Mouse (Mus musculus) kidney, embryonic 15.5 days (tissue): ENCODE data around the gene Fabp3. TPM values are rescaled to one million over a fixed set of nuclear protein-coding genes. Genes with fewer than 3 reads are reported as not detected.

Experiments used
- ATAC-seq: fragments of 200-750 bp; cut with Nextera tagmentation; replicated peaks from 2 replicates; pipeline ENCODE4 v1.8.0; 2017; ENCODE audit warnings: moderate TSS enrichment; ENCODE audit not compliant: low FRiP score
- H3K27ac ChIP-seq: fragments of 300-500 bp; sonication (generic); 2 replicates; pipeline ENCODE4 v1.5.1; 2015; ENCODE audit warnings: mild to moderate bottlenecking, inconsistent platforms
- H3K27me3 ChIP-seq: fragments of 300-500 bp; sonication (generic); 2 replicates; pipeline ENCODE4 v1.6.1; 2015; ENCODE audit warnings: inconsistent platforms
- H3K36me3 ChIP-seq: fragments of 300-500 bp; sonication (generic); 2 replicates; pipeline ENCODE4 v1.6.1; 2015; ENCODE audit warnings: inconsistent platforms
- H3K4me1 ChIP-seq: fragments of 300-500 bp; sonication (generic); 2 replicates; pipeline ENCODE4 v1.6.1; 2015; ENCODE audit warnings: inconsistent platforms
- H3K4me2 ChIP-seq: fragments of 300-500 bp; sonication (generic); 2 replicates; pipeline ENCODE4 v1.6.1; 2015; ENCODE audit warnings: moderate library complexity, mild to moderate bottlenecking, inconsistent platforms
- H3K4me3 ChIP-seq: fragments of 300-500 bp; sonication (generic); replicated peaks from 2 replicates; pipeline ENCODE4 v1.5.1; 2015; ENCODE audit warnings: mild to moderate bottlenecking, inconsistent platforms
- H3K9ac ChIP-seq: fragments of 300-500 bp; sonication (generic); 2 replicates; pipeline ENCODE4 v1.6.1; 2015; ENCODE audit warnings: mild to moderate bottlenecking, inconsistent platforms
- H3K9me3 ChIP-seq: fragments of 300-500 bp; sonication (generic); replicated peaks from 2 replicates; pipeline ENCODE4 v1.6.1; 2016; ENCODE audit warnings: inconsistent platforms
- WGBS: fragments of 180-500 bp; shearing (Covaris S2); methylation state at CpG from one replicate; pipeline ENCODE4 v1.1.7; 2015; ENCODE audit warnings: mixed read lengths; 5-methylcytosine and 5-hydroxymethylcytosine counted together
- polyA plus RNA-seq: library from polyadenylated mRNA; unstranded; fragments of >200 nt; fragmentation: Nextera tagmentation; extraction: Ambion mirVana; gene quantifications from 2 replicates; pipeline ENCODE4 v1.2.1, GENCODE M21; 2015

Gene Fabp3
- polyA plus RNA-seq, 1 experiment from 2014 or later, result 70.7 TPM

GRCm38 (mm10) chr4:130350690-130351422 lies 42.5 kb downstream of the Fabp3 start:
- H3K27me3 ChIP-seq, result no peaks in the 10 kb centered on the region
- H3K4me2 ChIP-seq, result no peak overlapping the region
- H3K4me3 ChIP-seq, result no peak overlapping the region
- H3K36me3 ChIP-seq, result peaks cover 77% of the 10 kb centered on the region
- no peak overlapping the region for H3K9ac ChIP-seq
- no peaks in the 10 kb centered on the region for H3K4me1 ChIP-seq
- H3K27ac ChIP-seq, result no peak overlapping the region
- whole genome bisulfite sequencing, result 88% methylated on average over 16 of the region's 16 CpGs
- no peak for ATAC-seq
- H3K9me3 ChIP-seq, result no peaks in the 10 kb centered on the region

- Histone ChIP-seq H3K9me3 (no peaks in the 10 kb centered on the region), H3K36me3 (peaks cover 73% of the 10 kb centered on the region)
Measured at GRCm38 (mm10) chr4:130352588-130352987, 44.2 kb downstream of the Fabp3 start.

GRCm38 (mm10) chr4:130357946-130358345 lies 49.6 kb downstream of the Fabp3 start:
- no peak for ATAC-seq
- no peaks in the 10 kb centered on the region for H3K27me3 ChIP-seq

More at GRCm38 (mm10) chr4:130352588-130352987, 44.2 kb downstream of the Fabp3 start:
- no peak for ATAC-seq
- no peak overlapping the region for H3K4me2 ChIP-seq
- no peak overlapping the region for H3K9ac ChIP-seq
- no peaks in the 10 kb centered on the region for H3K27me3 ChIP-seq
- 86% methylated on average over 7 of the region's 7 CpGs for WGBS
- no peak overlapping the region for H3K27ac ChIP-seq
- H3K4me1 ChIP-seq, result no peaks in the 10 kb centered on the region
- no peak overlapping the region for H3K4me3 ChIP-seq

GRCm38 (mm10) chr4:130359486-130360237 lies 51.3 kb downstream of the Fabp3 start, which contains the start of the genes Zcchc17 and Snrnp40:
Gene Zcchc17, minus strand, starts transcription at chr4:130359943.
Gene Snrnp40, plus strand, starts transcription at chr4:130360132.
- Histone ChIP-seq H3K9me3 (no peaks in the 10 kb centered on the region), H3K36me3 (peaks cover 35% of the 10 kb centered on the region), H3K27me3 (no peaks in the 10 kb centered on the region), H3K4me1 (peaks cover 23% of the 10 kb centered on the region), H3K4me2 (peak within 1 kb of the TSS; percentile 84), H3K9ac (peak within 1 kb of the TSS; percentile 93), H3K27ac (peak within 1 kb of the TSS; percentile 81), H3K4me3 (peak within 1 kb of the TSS; percentile 87)
- peak; percentile 99 for ATAC-seq
- WGBS, result under 1% methylated on average over 49 of the region's 49 CpGs

More at GRCm38 (mm10) chr4:130357946-130358345, 49.6 kb downstream of the Fabp3 start:
- Histone ChIP-seq H3K4me1 (peaks cover 23% of the 10 kb centered on the region), H3K4me3 (no peak overlapping the region), H3K36me3 (peaks cover 27% of the 10 kb centered on the region), H3K4me2 (0 out of 2 replicates have a peak overlapping the region, but pooled peaks have one; percentile 84), H3K9ac (0 out of 2 replicates have a peak overlapping the region, but pooled peaks have one; percentile 93), H3K27ac (no peak overlapping the region), H3K9me3 (no peaks in the 10 kb centered on the region)

- no peak for ATAC-seq
- H3K9me3 ChIP-seq, result no peaks in the 10 kb centered on the region
- H3K4me1 ChIP-seq, result peaks cover 23% of the 10 kb centered on the region
- 0% methylated on average over 19 of the region's 19 CpGs for WGBS
- H3K4me2 ChIP-seq, result peak overlapping the region; percentile 71
- peak overlapping the region; percentile 87 for H3K4me3 ChIP-seq
- H3K9ac ChIP-seq, result peak overlapping the region; percentile 92
- no peaks in the 10 kb centered on the region for H3K27me3 ChIP-seq
- peaks cover 37% of the 10 kb centered on the region for H3K36me3 ChIP-seq
- peak overlapping the region; percentile 81 for H3K27ac ChIP-seq
Measured at GRCm38 (mm10) chr4:130360238-130360590, 51.8 kb downstream of the Fabp3 start.

Other genes starting within 250 kb of the Fabp3 start
- gene Pef1, start 206.0 kb upstream of the Fabp3 start, polyA plus RNA-seq, result 68.9 and 75.1 TPM in 2 replicates
- 0.17 and 0.62 TPM in 2 replicates for gene Hcrtr1, start 169.2 kb upstream of the Fabp3 start, polyA plus RNA-seq
- 51.0 and 62.7 TPM in 2 replicates for gene Tinagl1, start 133.5 kb upstream of the Fabp3 start, polyA plus RNA-seq
- gene Gm853, start 86.2 kb upstream of the Fabp3 start, polyA plus RNA-seq, result 0.26 and 0.39 TPM in 2 replicates
- gene Serinc2, start 29.4 kb upstream of the Fabp3 start, polyA plus RNA-seq, result 43.8 and 48.8 TPM in 2 replicates
- 0.36 and 0.57 TPM in 2 replicates for gene Gm10570, start 79 bp downstream of the Fabp3 start, polyA plus RNA-seq
- 65.6 and 75.1 TPM in 2 replicates for gene Zcchc17, start 51.3 kb downstream of the Fabp3 start, polyA plus RNA-seq
- gene Snrnp40, start 51.5 kb downstream of the Fabp3 start, polyA plus RNA-seq, result 165 and 173 TPM in 2 replicates